Mouse (Mus musculus) A20 (cell line): ENCODE data around the gene Chpt1.
"Not testable (repeated sequence)": the region's sequence is repeated elsewhere in the genome, so short reads cannot be mapped to it uniquely, and the experiment has no call there.

Source experiments
- DNase-seq: peaks from one replicate; pipeline ENCODE4 v3.0.0-alpha.2; 2011; ENCODE audit warnings: low read depth, low spot score

Chpt1 gene

DNA sequence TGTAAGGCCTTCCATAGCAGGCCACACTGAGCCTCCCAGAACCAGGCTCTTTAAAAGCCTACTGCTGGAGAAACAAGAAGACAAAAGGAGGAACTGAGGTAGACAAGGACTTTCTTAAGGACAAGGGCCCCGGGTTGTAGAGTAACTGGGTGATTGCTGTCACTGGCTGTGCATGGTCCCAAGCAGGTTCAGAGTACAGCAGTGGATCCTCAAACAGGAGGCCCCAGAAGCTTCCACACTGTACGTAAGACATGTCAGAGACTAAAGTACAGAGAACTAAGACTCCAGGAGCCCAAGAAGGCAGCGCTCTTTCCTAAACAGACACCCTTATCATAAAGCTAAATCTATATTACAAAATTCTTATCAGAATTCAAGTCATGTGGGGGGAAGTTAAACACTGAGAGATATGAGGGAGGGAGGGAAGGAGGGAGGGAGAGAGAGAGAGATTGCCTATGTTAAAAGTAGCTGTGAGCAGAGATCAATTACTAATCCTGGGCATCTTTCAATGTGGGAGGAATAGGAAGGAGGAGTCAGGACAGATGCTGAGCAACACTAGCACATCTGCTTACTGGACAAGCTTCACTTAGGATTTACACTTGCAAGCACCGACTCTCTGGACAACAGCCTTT is 8.8 kb downstream of the Chpt1 start:
- no peak for DNase-seq

- DNase-seq, result peak; percentile 39
Observed at GRCm38 (mm10) chr10:88492658-88493057, 11.2 kb downstream of the Chpt1 start.

DNA sequence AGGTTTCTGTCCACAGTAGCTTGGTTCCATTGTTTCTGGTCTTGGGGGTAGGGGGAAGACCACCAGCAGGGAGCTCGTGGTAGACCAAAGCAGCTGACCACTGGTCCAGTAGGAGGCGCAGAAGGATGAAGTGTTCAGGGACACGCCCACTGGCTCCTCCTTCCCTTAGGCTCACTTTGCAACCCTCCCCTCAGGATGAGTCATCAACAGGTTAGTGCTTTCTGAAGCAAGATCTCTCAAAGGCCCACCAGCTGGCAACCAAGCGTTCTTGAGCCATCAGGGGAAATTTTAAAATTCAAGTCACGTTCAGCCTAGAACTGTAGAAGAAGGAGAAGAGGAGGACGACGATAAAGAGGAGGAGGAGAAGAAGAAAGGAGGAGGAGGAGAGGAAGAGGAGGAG is 12.2 kb downstream of the Chpt1 start:
- peak; percentile 49 for DNase-seq

- DNase-seq, result no peak
Observed at GRCm38 (mm10) chr10:88488629-88489028, 15.2 kb downstream of the Chpt1 start.

DNA sequence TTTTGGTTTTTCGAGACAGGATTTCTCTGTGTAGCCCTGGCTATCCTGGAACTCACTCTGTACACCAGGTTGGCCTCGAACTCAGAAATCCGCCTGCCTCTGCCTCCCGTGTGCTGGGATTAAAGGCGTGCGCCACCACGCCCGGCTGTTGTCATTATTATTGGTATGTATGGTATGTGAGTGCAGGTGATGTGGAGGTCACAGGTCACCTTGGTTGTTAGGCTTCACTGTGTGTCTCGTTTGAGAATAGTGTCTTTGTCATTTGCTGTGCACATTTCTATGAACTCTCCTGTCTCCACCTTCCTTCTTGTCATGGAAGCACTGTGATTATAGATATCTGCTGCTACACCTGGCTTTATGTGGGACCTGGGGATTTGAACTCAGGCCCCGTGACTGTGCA is 21.0 kb downstream of the Chpt1 start:
- not testable (repeated sequence) for DNase-seq

GRCm38 (mm10) chr10:88460122-88460820 is 43.6 kb downstream of the Chpt1 start:
- no peak for DNase-seq

GRCm38 (mm10) chr10:88459502-88459992 is 44.3 kb downstream of the Chpt1 start, which contains the start of gene Sycp3:
TSS of gene Sycp3 (plus strand) at chr10:88459569.
- no peak for DNase-seq

GRCm38 (mm10) chr10:88457816-88458215 is 46.1 kb downstream of the Chpt1 start:
- no peak for DNase-seq

DNA sequence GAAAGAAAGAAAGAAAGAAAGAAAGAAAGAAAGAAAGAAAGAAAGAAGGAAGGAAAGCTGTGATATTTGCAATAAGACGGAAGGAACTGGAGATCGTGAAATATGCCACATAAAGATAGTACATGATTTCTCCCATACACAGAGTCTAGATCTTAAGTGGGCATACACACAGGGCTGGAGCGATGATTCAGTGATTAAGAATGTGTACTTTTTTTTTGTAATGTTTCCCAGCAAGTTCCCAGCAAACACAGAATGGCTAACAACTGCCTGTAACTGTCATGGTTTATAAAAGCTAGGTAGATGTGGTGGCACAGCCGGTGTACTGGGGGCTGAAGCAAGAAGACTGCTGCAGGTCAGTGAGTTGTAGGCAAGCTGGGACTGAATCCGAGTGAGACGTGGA is 51.9 kb downstream of the Chpt1 start:
- no peak for DNase-seq

DNA sequence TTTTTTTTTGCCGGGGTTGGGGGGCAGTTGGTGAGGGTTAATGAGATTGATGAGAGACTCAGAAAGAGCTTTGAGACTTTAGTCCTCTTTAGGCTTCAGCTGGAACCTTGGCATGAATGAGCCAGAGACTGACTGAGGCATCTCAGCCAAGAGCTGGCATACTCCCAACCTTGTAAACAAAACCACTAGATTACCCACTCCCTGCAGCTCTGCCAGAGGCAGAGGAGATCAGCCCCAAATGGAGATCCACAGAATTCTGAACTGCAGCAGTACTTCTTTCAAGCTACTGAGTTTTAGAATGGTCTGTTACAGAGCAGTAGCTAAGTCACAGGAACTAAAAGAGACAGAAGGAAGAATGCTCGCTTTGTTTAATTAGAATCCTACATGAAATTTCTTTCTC is 52.7 kb downstream of the Chpt1 start:
- DNase-seq, result no peak

DNA sequence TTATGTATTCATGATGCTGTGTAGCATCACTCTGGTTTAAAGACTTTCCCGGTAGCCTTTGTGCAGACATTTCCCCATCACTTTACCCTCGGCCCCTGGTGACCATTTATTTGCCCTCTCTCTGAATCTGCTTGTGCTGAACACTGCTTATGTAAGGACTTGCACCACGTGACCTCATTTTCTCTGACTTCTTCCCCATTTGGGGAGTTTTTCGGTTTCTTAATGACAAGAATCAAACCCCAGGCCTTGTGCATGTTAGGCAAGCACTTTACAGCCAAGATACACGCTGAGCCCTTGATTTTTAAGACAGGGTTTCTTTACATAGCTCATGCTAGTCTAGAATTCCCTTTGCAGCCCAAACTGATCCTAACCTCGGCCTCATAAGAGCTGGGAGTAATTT is 62.6 kb downstream of the Chpt1 start:
- DNase-seq, result peak; percentile 82

DNA sequence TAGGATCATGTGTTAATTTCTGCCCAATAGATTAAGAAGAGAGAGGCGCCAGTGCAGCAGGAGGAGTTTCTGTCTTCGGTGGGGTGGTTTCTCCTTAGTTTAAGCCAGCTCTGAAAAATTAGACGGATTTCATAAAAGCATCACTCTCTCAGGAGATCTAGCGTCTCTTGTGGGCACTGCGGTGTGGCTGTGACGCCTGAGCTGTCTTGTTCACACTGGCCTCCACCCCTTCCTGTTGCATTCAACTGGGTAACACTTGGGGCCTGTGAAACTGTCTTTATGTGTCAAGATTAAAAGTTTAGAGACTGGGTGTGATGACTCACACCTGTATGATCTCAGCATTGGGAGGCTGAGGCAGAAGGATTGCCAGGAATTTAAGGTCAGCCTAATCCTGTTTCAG is 75.9 kb downstream of the Chpt1 start:
- DNase-seq, result no peak

- no peak for DNase-seq
Observed at GRCm38 (mm10) chr10:88426896-88427295, 77.0 kb downstream of the Chpt1 start.

- DNase-seq, result peak; percentile 78
Observed at GRCm38 (mm10) chr10:88426158-88426816, 77.6 kb downstream of the Chpt1 start.

- DNase-seq, result peak; percentile 82
Observed at GRCm38 (mm10) chr10:88420655-88421435, 83.0 kb downstream of the Chpt1 start.

DNA sequence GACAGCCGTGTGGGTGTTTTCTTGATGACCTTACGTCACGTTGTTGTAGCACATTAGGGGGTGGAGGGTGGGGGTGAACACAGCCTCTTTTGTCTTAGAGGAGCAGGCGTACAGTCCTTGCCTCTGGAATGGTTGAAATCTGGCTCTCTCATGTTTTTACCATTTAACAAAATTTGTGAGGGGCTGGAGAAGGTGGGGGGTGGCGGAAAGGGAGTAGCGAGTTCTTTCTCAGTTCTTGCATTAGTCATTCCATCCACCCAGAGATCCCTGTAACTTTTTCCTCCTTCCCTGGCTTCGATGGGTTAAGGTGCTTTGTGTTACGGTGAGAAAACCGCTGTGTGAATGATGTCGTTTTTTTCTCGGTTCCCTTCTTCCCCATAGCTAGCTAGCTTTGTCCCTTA is 83.7 kb downstream of the Chpt1 start:
- no peak for DNase-seq

- DNase-seq, result no peak
Observed at GRCm38 (mm10) chr10:88417686-88418085, 86.2 kb downstream of the Chpt1 start.

GRCm38 (mm10) chr10:88412290-88412995 is 91.4 kb downstream of the Chpt1 start:
- DNase-seq, result no peak

GRCm38 (mm10) chr10:88409751-88410150 is 94.1 kb downstream of the Chpt1 start:
- DNase-seq, result peak; percentile 54

DNA sequence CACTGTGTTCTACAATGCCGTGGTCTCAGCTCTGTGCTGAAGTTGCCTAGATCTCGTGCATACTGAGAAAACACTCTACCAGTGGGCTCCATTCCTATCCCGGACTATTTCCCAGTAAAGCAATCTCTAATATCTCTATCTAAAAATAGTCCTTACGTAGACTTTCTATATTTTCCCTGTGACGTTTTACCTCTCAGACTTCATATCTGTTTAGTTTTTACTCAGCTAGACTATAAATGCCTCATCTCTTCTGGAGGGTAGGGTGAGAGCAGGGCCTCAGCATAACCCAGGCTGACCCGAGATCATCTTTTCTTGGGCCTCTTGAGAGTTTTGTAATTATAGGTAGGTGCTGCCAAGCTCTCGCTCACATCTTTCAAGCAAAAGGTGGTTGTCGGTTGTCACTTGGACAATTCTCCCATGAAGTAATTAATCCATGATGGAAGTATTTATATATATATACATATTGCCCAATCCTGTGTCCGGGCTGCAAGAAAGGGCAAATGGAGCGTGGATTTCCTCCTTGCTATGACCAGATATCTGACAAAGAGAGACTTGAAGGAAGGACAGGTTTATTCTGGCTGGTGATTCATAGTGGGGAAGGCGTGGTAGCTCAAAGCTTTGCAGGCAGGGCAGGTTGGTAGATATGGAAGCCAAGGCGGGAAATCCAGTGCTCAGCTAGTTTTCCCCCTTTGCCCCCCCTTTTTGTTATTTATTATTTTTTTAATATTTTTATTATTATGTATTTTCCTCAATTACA is 95.8 kb downstream of the Chpt1 start:
- no peak for DNase-seq
